Mouse (Mus musculus) adrenal gland, postnatal 4 days (tissue): Measurements from ENCODE around the gene Snap47. TPM values are rescaled to one million over a fixed set of nuclear protein-coding genes. Genes with fewer than 3 reads are reported as not detected.

Experiments used
- DNase-seq, 2 experiments: peaks; one replicate each; pipeline ENCODE4 v3.0.0; 2021 to 2022; ENCODE audit warnings: low spot score in 2 of 2, mixed read lengths in 2 of 2
- total RNA-seq, 2 experiments: library from RNA; stranded (reverse); gene quantifications; 2 replicates each; pipeline ENCODE4 v1.2.3; 2021

Gene Snap47
- total RNA-seq, 2 experiments from 2014 or later, result 73.3 to 76.6 TPM

DNA sequence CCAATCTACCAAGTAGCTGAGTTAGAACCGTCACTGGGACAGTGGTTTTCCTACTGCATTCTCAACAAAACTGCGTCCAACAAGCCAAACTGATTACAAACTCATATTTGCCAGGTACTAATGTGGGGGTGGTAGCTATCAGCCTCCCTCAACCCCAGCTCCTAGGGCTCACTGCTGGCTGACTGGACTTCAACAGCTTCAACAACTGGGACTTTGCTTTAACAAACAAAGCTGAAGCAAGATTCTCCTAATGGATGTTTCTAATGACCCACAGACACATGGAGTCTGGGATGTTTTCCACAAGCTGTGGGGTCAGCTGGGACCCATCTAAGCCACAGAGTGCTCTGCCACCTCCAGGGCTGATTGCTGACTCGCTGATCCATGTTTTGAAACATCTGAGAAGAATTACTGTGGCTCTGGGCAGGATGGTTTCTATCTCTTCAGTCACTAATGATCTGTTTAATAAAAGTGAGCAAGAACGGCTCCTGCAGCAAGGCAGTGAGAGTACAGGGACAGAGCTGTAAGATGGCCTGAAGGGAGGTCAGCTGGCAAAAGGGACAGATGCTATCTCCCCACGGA, 27.9 kb downstream of the Snap47 start:
- DNase-seq, result no peak

DNA sequence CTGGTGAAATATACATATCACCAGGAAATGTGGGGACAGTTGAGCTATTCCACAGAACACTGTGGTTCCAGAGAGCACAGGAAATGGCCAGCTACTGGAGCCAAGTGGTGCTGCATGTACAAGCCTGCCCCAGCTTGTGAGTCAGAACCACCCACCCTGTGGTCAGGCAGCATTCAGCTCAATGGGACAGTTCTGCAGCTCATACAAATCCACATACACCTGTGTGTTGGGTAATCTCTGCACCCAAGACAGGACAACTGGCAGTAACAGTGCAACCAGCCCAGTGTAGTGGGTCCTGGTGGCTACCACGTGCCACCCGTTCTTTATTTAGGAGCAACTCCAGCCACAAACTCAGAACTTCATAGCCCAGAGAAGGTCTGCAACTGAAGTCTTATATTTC, 29.0 kb downstream of the Snap47 start:
- no peak for DNase-seq

DNA sequence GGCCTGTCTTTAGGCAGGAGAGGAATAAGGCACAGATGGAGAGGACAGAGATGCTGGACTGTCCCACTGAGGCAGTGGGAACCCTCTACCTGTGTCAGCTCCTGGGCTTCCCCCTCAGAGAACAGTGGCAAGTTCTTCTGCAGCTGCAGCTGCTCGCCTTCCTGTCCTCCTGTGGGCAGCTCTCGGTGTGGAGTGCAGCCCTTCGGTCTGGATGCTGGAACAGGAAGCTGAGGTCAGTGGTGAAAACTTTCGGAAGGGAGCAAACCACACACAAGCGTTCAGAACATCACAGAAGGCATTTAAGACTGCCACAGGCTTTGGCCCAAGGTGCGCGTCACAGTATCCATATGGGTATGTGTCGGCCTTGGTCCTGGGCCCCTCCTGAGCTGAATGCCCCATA, 29.6 kb downstream of the Snap47 start:
- DNase-seq, result no peak

- DNase-seq, result no peak
Observed at GRCm38 (mm10) chr11:59418708-59419107, 32.3 kb downstream of the Snap47 start.

DNA sequence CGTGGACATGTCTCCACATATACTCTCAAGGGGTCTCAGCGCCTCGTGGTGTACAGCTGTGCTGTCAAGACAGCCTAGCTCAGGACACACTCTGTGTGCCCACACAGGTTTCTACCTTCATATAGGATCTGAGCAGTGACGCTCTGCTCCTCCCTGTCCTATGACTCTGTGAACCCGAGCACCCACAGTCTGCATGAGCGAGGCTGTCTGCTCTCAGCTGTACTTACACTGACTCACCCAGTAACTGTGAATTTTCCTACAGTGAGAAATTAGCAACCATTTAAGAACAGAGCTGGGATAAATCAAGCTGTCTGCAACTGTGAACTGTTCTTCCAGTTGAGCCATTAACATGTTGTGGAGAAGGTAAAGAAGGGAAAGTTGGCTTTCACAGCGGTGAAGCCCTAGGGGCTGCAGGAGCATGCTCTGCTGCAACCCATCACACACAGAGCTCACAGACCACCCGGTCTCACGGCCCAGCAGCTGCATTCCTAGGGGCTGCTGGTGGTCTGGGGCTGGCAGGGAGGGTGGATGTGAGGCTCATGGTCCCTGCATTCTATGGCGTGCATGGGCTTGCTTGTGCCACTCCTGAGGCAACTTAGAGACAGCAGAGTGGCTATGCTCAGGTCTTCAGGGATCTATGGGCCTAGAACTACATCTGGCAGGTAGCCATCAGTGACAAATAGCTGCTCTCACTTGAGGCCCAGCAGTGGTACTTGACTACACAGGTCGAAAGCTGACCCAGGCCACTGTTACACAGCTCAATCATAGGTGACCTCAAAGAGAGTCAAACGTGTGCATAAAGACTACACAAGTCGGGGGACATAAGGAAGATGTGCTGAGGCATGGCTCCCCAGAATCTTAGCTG, 37.8 kb downstream of the Snap47 start:
- no peak for DNase-seq

DNA sequence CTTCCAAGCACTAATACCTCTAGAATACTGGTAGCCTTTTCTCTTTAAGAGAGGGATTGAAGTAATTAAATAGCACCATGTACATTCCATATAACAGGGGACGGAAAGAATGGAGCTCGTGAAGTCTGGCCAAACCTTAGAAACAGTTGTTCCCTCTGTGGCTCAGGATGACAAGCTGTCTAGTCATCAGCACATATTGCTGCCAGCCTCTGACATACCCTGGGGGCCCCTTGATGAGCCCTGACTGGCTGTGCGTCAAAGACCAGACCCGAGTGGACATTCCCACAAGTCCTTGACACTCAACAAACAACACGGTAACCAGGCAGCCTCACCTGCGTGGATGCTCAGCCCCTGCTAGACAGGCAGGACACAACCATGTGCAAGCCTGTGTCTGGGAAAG, 38.9 kb downstream of the Snap47 start:
- DNase-seq, result no peak

- DNase-seq, result no peak
Observed at GRCm38 (mm10) chr11:59410851-59411250, 40.1 kb downstream of the Snap47 start.

- DNase-seq, result no peak
Observed at GRCm38 (mm10) chr11:59405761-59406160, 45.2 kb downstream of the Snap47 start.

DNA sequence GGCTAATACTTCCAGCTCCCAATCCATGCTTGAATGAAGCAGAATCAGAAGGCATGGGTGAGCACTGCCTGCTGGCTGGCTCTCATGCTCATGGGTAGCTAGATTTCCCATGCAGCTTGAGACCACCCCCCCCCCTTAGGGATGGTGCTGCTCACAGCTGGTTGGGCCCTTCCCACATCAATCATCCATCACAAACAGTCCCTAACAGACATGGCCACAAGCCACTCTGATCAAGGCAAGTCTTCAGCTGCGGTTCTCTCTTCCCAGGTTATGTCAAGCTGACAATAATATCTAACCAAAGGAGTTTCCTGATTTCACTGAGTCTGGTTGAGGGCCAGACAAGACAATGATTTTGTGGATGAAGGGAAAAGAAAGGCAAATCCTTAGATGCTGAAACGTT, 50.1 kb downstream of the Snap47 start:
- no peak for DNase-seq

GRCm38 (mm10) chr11:59399830-59400229, 51.2 kb downstream of the Snap47 start:
- DNase-seq, result no peak

- DNase-seq, result no peak
Observed at GRCm38 (mm10) chr11:59397536-59398371, 53.2 kb downstream of the Snap47 start.

DNA sequence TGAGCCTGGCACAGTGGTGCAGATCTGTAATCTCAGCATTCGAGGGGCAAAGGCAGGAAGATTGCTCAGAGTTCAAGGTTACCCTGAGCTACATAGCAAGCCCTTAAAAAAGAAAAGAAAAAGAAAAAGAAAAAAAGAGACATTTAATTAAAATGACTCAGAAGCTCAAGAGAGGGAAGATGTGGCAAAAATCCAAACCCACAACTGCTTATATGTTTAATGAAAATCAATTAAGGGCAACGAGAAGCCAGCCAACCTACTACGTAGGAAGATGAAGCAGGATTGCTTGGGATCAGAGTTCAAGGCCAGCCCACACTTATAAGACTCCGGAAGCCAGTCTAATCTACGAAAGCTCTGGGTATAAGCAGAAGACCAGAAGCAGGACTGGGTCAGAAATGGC, 56.5 kb downstream of the Snap47 start:
- DNase-seq, result no peak

DNA sequence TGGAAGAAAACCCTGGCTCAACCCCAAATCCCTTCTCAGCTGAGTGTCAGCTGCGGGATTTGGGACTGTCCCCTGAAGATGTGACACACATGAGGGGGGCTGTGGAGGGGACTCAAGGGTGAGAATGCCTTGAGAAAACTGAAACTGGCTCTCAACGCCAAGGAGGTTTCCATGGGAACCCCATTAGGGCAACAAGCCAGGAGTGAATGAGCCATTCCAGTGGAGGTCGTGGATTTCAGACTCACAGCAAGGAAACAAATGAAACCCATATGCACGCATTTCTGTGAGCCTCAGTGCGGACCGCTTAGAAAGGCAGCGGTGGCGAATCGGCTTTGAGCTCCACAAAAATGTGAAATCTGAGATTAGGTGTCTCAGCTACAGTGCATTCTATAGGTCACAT, 57.4 kb downstream of the Snap47 start:
- DNase-seq, result peak; percentile 57 to 74

- no peak for DNase-seq
Observed at GRCm38 (mm10) chr11:59392300-59392699, 58.7 kb downstream of the Snap47 start.

DNA sequence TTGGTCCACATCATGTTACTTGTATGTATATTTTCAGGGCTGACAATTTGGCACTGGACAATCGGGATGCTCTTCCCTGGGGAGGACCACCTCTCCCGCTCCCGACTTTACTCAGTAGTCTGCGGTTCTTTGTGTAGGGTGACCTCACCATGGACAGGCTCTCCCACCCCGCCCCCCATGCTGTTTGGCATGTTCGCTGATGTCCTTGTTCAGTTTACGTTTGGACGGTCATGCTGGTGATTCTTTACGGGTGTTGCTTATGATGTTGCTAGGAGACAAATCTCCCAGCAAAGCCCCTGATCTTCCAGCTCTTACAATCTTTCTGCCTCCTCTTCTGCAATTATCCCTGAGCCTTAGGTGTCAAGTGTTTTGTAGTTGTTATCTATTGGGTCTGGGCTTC, 60.5 kb downstream of the Snap47 start:
- DNase-seq, result no peak

DNA sequence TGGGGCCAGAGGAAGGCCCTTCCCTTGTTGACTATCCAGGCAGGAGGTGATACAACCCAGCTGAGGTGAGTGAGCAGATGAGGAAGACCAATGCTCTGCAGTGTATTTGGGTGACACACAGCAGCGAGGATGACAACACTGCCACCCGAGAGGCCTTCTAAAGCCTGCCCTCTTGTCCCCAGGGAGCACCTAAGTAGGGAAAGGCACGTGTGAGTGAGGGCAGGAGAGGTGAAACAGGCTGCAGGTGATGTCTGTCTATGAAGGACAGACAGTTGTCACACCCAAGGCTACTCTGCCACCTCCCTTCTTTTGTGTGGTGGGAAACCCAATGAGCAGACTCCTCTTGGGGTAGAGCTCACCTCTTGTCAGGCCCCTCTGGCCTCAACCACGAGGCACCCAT, 61.4 kb downstream of the Snap47 start:
- no peak for DNase-seq

- DNase-seq, result no peak
Observed at GRCm38 (mm10) chr11:59388806-59389205, 62.2 kb downstream of the Snap47 start.

GRCm38 (mm10) chr11:59387471-59387870, 63.5 kb downstream of the Snap47 start:
- DNase-seq, result no peak

DNA sequence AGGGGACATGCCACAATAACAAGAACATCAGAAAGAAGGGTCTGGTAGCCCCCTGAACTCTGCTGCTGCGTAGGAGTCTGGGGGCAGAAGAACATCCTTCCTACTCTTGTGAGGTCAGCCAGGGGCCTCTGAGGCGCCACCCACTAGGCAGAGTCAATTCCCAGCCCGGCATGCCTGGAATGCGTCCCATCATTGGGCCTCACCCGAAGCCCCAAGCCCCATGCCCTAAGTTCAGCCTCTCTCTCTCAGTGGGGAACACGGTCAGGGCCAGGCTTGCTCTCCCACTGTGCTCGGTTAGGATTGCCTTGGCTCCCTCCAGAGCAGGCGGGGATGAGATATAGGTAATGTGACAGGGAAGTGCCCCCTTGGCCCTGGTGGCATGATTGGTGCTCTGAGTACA, 65.9 kb downstream of the Snap47 start:
- no peak for DNase-seq

GRCm38 (mm10) chr11:59384441-59384959, 66.5 kb downstream of the Snap47 start:
- DNase-seq, result no peak

DNA sequence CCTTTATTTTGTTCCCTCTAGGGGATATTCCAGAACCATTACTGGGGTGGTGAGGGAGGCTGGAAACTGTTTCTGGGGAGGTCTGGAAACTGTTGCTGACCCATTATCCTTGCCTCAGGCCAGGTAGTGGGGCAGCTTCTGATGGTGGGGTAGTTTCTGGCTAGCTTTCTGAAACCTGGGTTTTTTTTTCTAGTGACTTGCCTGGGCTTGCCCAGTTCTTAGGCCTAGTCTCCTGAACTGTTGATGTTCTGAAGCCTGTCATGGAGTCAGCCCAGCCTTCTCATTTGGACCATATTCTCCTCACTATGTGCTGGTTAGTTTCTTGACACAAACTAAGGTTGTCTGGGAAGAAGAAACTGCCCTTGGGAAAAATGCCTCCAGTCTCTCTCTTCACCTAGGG, 71.4 kb downstream of the Snap47 start:
- no peak for DNase-seq

DNA sequence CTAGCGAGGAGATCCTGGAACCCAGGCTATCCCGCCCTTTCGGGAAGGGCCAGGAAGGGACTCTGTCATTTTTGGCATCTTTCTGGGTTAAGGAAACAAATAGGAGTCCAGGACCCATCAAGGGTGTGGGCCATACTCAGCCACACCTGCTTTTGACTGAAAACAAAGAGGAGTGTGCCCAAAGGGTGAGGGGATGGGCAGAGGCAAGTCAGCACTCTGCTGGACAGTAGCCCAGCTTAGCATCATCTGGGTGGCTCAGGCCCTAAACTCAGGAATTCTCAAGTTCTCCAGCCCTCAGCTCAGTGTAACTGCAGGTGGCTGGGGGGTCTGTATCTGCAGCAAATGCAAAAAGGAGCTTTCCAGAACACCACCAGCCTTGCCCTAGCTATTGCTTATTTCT, 73.0 kb downstream of the Snap47 start:
- DNase-seq, result no peak
